Mouse (Mus musculus) forebrain, embryonic 13.5 days (tissue): ENCODE data around the gene Fam32a. TPM values are rescaled to one million over a fixed set of nuclear protein-coding genes. Genes with fewer than 3 reads are reported as not detected.
A peak's percentile ranks its signal among the peaks of the same experiment; 100 is the strongest.

Experiments used
- ATAC-seq: fragments of 200-750 bp; cut with Nextera tagmentation; 2 replicates; pipeline ENCODE4 v1.8.0; 2017
- H3K27ac ChIP-seq: fragments of 300-500 bp; sonication (generic); 2 replicates; pipeline ENCODE4 v1.5.1; 2015; ENCODE audit warnings: inconsistent platforms, mild to moderate bottlenecking, moderate library complexity
- H3K27me3 ChIP-seq: fragments of 300-500 bp; sonication (generic); 2 replicates; pipeline ENCODE4 v1.6.1; 2015; ENCODE audit warnings: mild to moderate bottlenecking, inconsistent platforms
- H3K36me3 ChIP-seq: fragments of 300-500 bp; sonication (generic); 2 replicates; pipeline ENCODE4 v1.6.1; 2015; ENCODE audit warnings: mild to moderate bottlenecking, inconsistent platforms; ENCODE audit not compliant: poor library complexity, severe bottlenecking
- H3K4me1 ChIP-seq: fragments of 300-500 bp; sonication (generic); 2 replicates; pipeline ENCODE4 v1.6.1; 2015; ENCODE audit warnings: inconsistent platforms
- H3K4me2 ChIP-seq: fragments of 300-500 bp; sonication (generic); 2 replicates; pipeline ENCODE4 v1.6.1; 2015; ENCODE audit warnings: inconsistent platforms, mild to moderate bottlenecking, moderate library complexity
- H3K4me3 ChIP-seq: fragments of 300-500 bp; sonication (generic); 2 replicates; pipeline ENCODE4 v1.5.1; 2015; ENCODE audit warnings: mild to moderate bottlenecking, inconsistent platforms
- H3K9ac ChIP-seq: fragments of 300-500 bp; sonication (generic); 2 replicates; pipeline ENCODE4 v1.6.1; 2015; ENCODE audit warnings: mild to moderate bottlenecking, inconsistent platforms
- H3K9me3 ChIP-seq: fragments of 300-500 bp; sonication (generic); replicated peaks from 2 replicates; pipeline ENCODE4 v1.6.1; 2016; ENCODE audit warnings: inconsistent platforms
- WGBS: fragments of 180-500 bp; shearing (Covaris S2); methylation state at CpG from one replicate; pipeline ENCODE4 v1.1.7; 2015; 5-methylcytosine and 5-hydroxymethylcytosine counted together
- polyA plus RNA-seq: library from polyadenylated mRNA; unstranded; fragments of >200 nt; fragmentation: Nextera tagmentation; extraction: Ambion mirVana; gene quantifications from 2 replicates; pipeline ENCODE4 v1.2.1, GENCODE M21; 2015

The Fam32a gene
- polyA plus RNA-seq, 1 experiment from 2014 or later = 103 TPM

- no peak overlapping the region for H3K4me3 ChIP-seq
- H3K9me3 ChIP-seq = no peaks in the 10 kb centered on the region
- H3K36me3 ChIP-seq = no peaks in the 10 kb centered on the region
- H3K9ac ChIP-seq = no peak overlapping the region
- no peak for ATAC-seq
- H3K27ac ChIP-seq = no peak overlapping the region
- 84% methylated on average over 1 of the region's 1 CpGs for WGBS
- H3K27me3 ChIP-seq = peaks cover 20% of the 10 kb centered on the region
- H3K4me2 ChIP-seq = no peak overlapping the region
- no peaks in the 10 kb centered on the region for H3K4me1 ChIP-seq
These were observed 7.7 kb upstream of the Fam32a start for GRCm38 (mm10) chr8:72211846-72212245.

GRCm38 (mm10) chr8:72212751-72213150, 6.8 kb upstream of the Fam32a start, which contains the start of gene Cib3:
Gene Cib3, minus strand, starts transcription at chr8:72212837.
- Histone ChIP-seq H3K4me2 (no peak within 1 kb of the TSS), H3K4me3 (no peak within 1 kb of the TSS), H3K9me3 (no peaks in the 10 kb centered on the region), H3K9ac (no peak within 1 kb of the TSS), H3K27me3 (peaks cover 27% of the 10 kb centered on the region), H3K27ac (no peak within 1 kb of the TSS), H3K4me1 (no peaks in the 10 kb centered on the region), H3K36me3 (no peaks in the 10 kb centered on the region)
- WGBS = 73% methylated on average over 4 of the region's 4 CpGs
- no peak for ATAC-seq

- Histone ChIP-seq H3K4me3 (no peak within 1 kb of the TSS), H3K4me1 (no peaks in the 10 kb centered on the region), H3K27me3 (peaks cover 29% of the 10 kb centered on the region), H3K9me3 (no peaks in the 10 kb centered on the region), H3K27ac (no peak within 1 kb of the TSS), H3K4me2 (no peak within 1 kb of the TSS), H3K36me3 (no peaks in the 10 kb centered on the region), H3K9ac (no peak within 1 kb of the TSS)
- 75% methylated on average over 4 of the region's 4 CpGs for WGBS
- no peak for ATAC-seq
These were observed 6.0 kb upstream of the Fam32a start, which contains the start of gene Gm11034 for GRCm38 (mm10) chr8:72213536-72213935. Gene Gm11034, minus strand, starts transcription at chr8:72213636.

GRCm38 (mm10) chr8:72215060-72215459, 4.5 kb upstream of the Fam32a start:
- Histone ChIP-seq H3K4me3 (no peak overlapping the region), H3K9me3 (no peaks in the 10 kb centered on the region), H3K27ac (no peak overlapping the region), H3K4me1 (no peaks in the 10 kb centered on the region), H3K9ac (no peak overlapping the region), H3K4me2 (no peak overlapping the region), H3K27me3 (peaks cover 29% of the 10 kb centered on the region), H3K36me3 (no peaks in the 10 kb centered on the region)
- ATAC-seq = no peak
- 47% methylated on average over 2 of the region's 2 CpGs for WGBS

GRCm38 (mm10) chr8:72215871-72216270, 3.7 kb upstream of the Fam32a start:
- Histone ChIP-seq H3K9me3 (no peaks in the 10 kb centered on the region), H3K4me2 (no peak overlapping the region), H3K27me3 (peaks cover 29% of the 10 kb centered on the region), H3K36me3 (no peaks in the 10 kb centered on the region), H3K27ac (no peak overlapping the region), H3K9ac (no peak overlapping the region), H3K4me1 (peaks cover 7% of the 10 kb centered on the region), H3K4me3 (no peak overlapping the region)
- 46% methylated on average over 1 of the region's 1 CpGs for WGBS
- no peak for ATAC-seq

- 81% methylated on average over 10 of the region's 10 CpGs for WGBS
- H3K4me3 ChIP-seq = peak overlapping the region; percentile 64
- no peaks in the 10 kb centered on the region for H3K9me3 ChIP-seq
- no peak overlapping the region for H3K9ac ChIP-seq
- H3K27ac ChIP-seq = no peak overlapping the region
- peak overlapping the region; percentile 82 for H3K4me2 ChIP-seq
- H3K27me3 ChIP-seq = peaks cover 22% of the 10 kb centered on the region
- peaks cover 10% of the 10 kb centered on the region for H3K4me1 ChIP-seq
- peaks cover 27% of the 10 kb centered on the region for H3K36me3 ChIP-seq
- ATAC-seq = peak; percentile 25
These were observed 569 bp upstream of the Fam32a start for GRCm38 (mm10) chr8:72218781-72219540.

- Histone ChIP-seq H3K9me3 (no peaks in the 10 kb centered on the region), H3K27ac (no peak overlapping the region), H3K36me3 (peaks cover 30% of the 10 kb centered on the region), H3K4me3 (peak overlapping the region; percentile 64), H3K4me2 (peak overlapping the region; percentile 82), H3K4me1 (peaks cover 10% of the 10 kb centered on the region), H3K9ac (peak overlapping the region; percentile 75; the same call in 1 of the 2 replicates), H3K27me3 (peaks cover 13% of the 10 kb centered on the region)
- WGBS = 87% methylated on average over 4 of the region's 4 CpGs
- ATAC-seq = no peak
These were observed 1.2 kb downstream of the Fam32a start for GRCm38 (mm10) chr8:72220758-72221157.

DNA sequence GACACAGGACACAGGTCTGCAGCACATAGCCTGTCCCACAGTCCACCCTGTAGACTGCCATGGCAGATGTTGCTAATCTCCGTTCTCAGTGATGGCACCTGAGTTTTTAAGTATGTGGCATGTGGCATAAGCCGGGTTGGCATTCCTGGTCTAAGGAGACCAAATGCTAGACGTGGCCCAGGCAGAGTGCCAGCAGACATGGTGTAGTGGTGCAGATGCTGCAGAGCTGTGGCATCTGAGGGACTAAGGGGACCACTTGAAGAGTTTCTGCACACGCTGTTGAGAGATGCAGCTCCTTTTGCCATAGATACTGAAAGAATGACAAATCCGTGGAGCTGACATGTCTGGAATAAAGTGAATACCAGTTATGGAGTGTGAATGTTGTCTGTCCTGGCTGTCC, 3.1 kb downstream of the Fam32a start:
- 91% methylated on average over 5 of the region's 5 CpGs for WGBS
- no peak for ATAC-seq
- Histone ChIP-seq H3K36me3 (peaks cover 30% of the 10 kb centered on the region), H3K4me3 (no peak overlapping the region), H3K9ac (no peak overlapping the region), H3K27me3 (peaks cover 2% of the 10 kb centered on the region; the same call in 1 of the 2 replicates), H3K4me2 (no peak overlapping the region), H3K9me3 (no peaks in the 10 kb centered on the region), H3K27ac (no peak overlapping the region), H3K4me1 (peaks cover 10% of the 10 kb centered on the region)

DNA sequence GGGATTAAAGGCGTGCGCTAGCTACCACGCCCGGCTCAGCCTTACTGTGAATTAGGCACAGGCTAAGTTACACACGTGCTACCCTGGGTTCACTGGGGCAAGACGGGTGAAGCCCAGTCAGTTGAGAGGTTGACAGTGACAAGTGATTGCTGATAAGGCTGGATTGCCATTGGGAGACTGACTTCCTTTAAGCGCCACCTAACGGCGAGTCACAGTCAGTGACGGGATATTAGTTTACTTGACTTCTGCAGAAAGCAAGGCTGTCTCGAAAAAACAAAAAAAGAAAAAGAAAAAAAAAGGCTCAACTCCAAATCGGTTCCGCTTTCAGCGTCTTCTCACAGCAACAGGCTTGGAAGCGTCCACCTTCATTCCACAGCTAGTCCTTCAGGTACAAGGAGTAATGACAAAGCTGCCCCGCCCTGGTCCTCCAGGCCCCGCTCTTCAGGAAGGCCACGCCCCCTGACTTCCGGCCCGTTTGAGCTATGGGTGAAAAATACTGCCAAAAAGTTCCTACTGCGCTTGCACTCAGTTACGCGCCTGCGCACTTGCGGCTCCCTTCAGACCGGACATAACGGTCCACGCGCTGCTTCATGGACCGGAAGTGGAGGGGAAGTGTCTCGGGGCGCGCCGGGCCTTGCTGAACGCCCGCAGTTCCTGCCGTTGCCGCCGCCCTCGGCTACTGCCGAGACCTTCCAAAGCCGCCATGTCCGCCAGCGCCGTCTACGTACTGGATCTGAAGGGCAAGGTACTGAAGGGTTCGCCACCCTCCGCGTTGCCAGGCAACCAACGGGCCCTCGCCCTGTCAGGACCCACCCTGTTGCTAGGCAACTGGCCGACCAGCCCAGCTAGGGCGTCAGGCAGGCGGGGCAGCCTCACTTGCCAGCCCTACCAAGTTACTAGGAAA, 20.2 kb downstream of the Fam32a start, which contains the start of gene Ap1m1:
Ap1m1 (plus strand) TSS at position 520 of the 904 bp plus-strand sequence.
- no peaks in the 10 kb centered on the region for H3K9me3 ChIP-seq
- no peaks in the 10 kb centered on the region for H3K27me3 ChIP-seq
- peak; percentile 96 for ATAC-seq
- peak within 1 kb of the TSS; percentile 78 for H3K9ac ChIP-seq
- peaks cover 24% of the 10 kb centered on the region for H3K36me3 ChIP-seq
- peak within 1 kb of the TSS; percentile 75 for H3K4me2 ChIP-seq
- peak within 1 kb of the TSS; percentile 72 for H3K4me3 ChIP-seq
- peaks cover 26% of the 10 kb centered on the region for H3K4me1 ChIP-seq
- WGBS = under 1% methylated on average over 54 of the region's 54 CpGs
- peak within 1 kb of the TSS; percentile 94 for H3K27ac ChIP-seq

- ATAC-seq = no peak
- peak overlapping the region; percentile 72 for H3K4me3 ChIP-seq
- H3K9me3 ChIP-seq = no peaks in the 10 kb centered on the region
- under 1% methylated on average over 24 of the region's 24 CpGs for WGBS
- H3K36me3 ChIP-seq = peaks cover 30% of the 10 kb centered on the region
- H3K27ac ChIP-seq = peak overlapping the region; percentile 94
- peak overlapping the region; percentile 78 for H3K9ac ChIP-seq
- H3K27me3 ChIP-seq = no peaks in the 10 kb centered on the region
- peak overlapping the region; percentile 75 for H3K4me2 ChIP-seq
- H3K4me1 ChIP-seq = peaks cover 26% of the 10 kb centered on the region
These were observed 20.9 kb downstream of the Fam32a start for GRCm38 (mm10) chr8:72240403-72240763.

DNA sequence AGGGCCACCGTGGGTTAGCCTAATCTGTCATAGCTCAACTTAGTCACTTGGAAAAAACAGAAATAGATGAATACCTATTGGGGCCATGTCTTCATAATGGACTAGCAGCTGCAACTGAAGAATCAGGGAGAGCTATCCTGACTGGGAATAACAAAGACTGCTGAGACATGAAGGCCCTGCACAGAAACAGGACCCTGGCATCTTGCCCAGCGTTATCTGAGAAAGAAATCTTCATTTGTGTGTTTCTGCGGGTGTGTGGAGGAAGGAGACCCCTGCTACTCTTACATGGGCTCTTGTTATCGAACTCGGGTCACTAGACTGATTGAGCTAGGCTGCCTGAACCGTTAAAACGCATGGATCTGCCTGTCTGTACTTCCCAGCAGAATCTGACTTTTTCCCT, 21.4 kb downstream of the Fam32a start:
- Histone ChIP-seq H3K27me3 (no peaks in the 10 kb centered on the region), H3K9ac (peak overlapping the region; percentile 78), H3K36me3 (peaks cover 35% of the 10 kb centered on the region), H3K27ac (peak overlapping the region; percentile 94; the same call in 1 of the 2 replicates), H3K4me2 (peak overlapping the region; percentile 75), H3K4me1 (peaks cover 26% of the 10 kb centered on the region), H3K4me3 (peak overlapping the region; percentile 72), H3K9me3 (no peaks in the 10 kb centered on the region)
- no peak for ATAC-seq
- WGBS = 64% methylated on average over 7 of the region's 7 CpGs

DNA sequence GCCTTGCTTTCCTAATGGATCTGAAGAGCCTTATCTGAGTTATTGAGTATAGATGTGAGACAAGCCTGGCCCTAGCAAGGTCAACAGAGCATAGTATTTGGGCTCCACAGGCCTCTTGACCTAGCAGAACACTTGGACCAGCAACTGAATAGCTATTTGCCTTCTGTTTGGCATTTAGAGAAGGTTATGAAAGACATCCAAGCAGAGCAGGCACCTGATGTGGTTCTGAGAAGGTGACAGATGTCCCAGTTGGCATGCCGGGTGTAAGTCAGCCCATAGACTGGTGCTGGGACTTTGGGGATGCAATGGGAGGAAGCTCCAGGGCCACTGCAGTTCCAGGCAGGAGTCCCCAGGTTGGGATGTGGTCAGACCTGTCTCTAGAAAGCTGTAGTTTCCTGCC, 22.7 kb downstream of the Fam32a start:
- Histone ChIP-seq H3K9ac (no peak overlapping the region), H3K36me3 (peaks cover 47% of the 10 kb centered on the region), H3K27me3 (no peaks in the 10 kb centered on the region), H3K9me3 (no peaks in the 10 kb centered on the region), H3K4me3 (no peak overlapping the region), H3K4me1 (peaks cover 26% of the 10 kb centered on the region), H3K4me2 (no peak overlapping the region), H3K27ac (no peak overlapping the region)
- 95% methylated on average over 1 of the region's 1 CpGs for WGBS
- no peak for ATAC-seq
